Mouse (Mus musculus): Measurements from ENCODE around the gene Olfr1006. TPM values are rescaled to one million over a fixed set of nuclear protein-coding genes. Genes with fewer than 3 reads are reported as not detected.

The Olfr1006 gene
- polyA plus RNA-seq, 1 experiment from 2014 or later: 0.11 TPM

Other genes starting within 250 kb of the Olfr1006 start
- not detected in 2 replicates for gene Olfr994, start 242.3 kb downstream of the Olfr1006 start, polyA plus RNA-seq (2014; fragmentation: Nextera tagmentation; extraction: Ambion mirVana)
- gene Olfr995, start 235.1 kb downstream of the Olfr1006 start, polyA plus RNA-seq (2014; fragmentation: Nextera tagmentation; extraction: Ambion mirVana): not detected in 2 replicates
- 4.3 and 4.5 TPM in 2 replicates for gene 4833423E24Rik, start 159.7 kb downstream of the Olfr1006 start, polyA plus RNA-seq (2014; fragmentation: Nextera tagmentation; extraction: Ambion mirVana)
- not detected in 2 replicates for gene Olfr996, start 99.6 kb downstream of the Olfr1006 start, polyA plus RNA-seq (2014; fragmentation: Nextera tagmentation; extraction: Ambion mirVana)
- not detected in 2 replicates for gene Olfr998, start 89.8 kb downstream of the Olfr1006 start, polyA plus RNA-seq (2014; fragmentation: Nextera tagmentation; extraction: Ambion mirVana)
- gene Olfr1000, start 66.9 kb downstream of the Olfr1006 start, polyA plus RNA-seq (2014; fragmentation: Nextera tagmentation; extraction: Ambion mirVana): not detected in 2 replicates
- gene Olfr1002, start 28.1 kb downstream of the Olfr1006 start, polyA plus RNA-seq (2014; fragmentation: Nextera tagmentation; extraction: Ambion mirVana): not detected in 2 replicates
- gene Olfr154, start 14.3 kb downstream of the Olfr1006 start, polyA plus RNA-seq (2014; fragmentation: Nextera tagmentation; extraction: Ambion mirVana): not detected in 2 replicates
- gene Olfr1008, start 10.7 kb upstream of the Olfr1006 start, polyA plus RNA-seq (2014; fragmentation: Nextera tagmentation; extraction: Ambion mirVana): not detected in 2 replicates
- gene Olfr1009, start 36.7 kb upstream of the Olfr1006 start, polyA plus RNA-seq (2014; fragmentation: Nextera tagmentation; extraction: Ambion mirVana): not detected in 2 replicates
- gene Olfr1012, start 84.0 kb upstream of the Olfr1006 start, polyA plus RNA-seq (2014; fragmentation: Nextera tagmentation; extraction: Ambion mirVana): 0.18 TPM in 1 of 2 replicates, not detected in the other
- gene Olfr1013, start 88.3 kb upstream of the Olfr1006 start, polyA plus RNA-seq (2014; fragmentation: Nextera tagmentation; extraction: Ambion mirVana): not detected in 2 replicates
- 0.10 TPM in 1 of 2 replicates, not detected in the other for gene Olfr1014, start 93.9 kb upstream of the Olfr1006 start, polyA plus RNA-seq (2014; fragmentation: Nextera tagmentation; extraction: Ambion mirVana)
- gene Olfr1015, start 103.2 kb upstream of the Olfr1006 start, polyA plus RNA-seq (2014; fragmentation: Nextera tagmentation; extraction: Ambion mirVana): 0.17 and 0.22 TPM in 2 replicates
- 0.13 and 0.22 TPM in 2 replicates for gene Olfr1016, start 123.8 kb upstream of the Olfr1006 start, polyA plus RNA-seq (2014; fragmentation: Nextera tagmentation; extraction: Ambion mirVana)
- not detected in 2 replicates for gene Olfr1018, start 139.7 kb upstream of the Olfr1006 start, polyA plus RNA-seq (2014; fragmentation: Nextera tagmentation; extraction: Ambion mirVana)
- gene Olfr1019, start 166.7 kb upstream of the Olfr1006 start, polyA plus RNA-seq (2014; fragmentation: Nextera tagmentation; extraction: Ambion mirVana): not detected in 2 replicates
- not detected in 2 replicates for gene Olfr1020, start 168.3 kb upstream of the Olfr1006 start, polyA plus RNA-seq (2014; fragmentation: Nextera tagmentation; extraction: Ambion mirVana)
- not detected in 2 replicates for gene Olfr1022, start 189.8 kb upstream of the Olfr1006 start, polyA plus RNA-seq (2014; fragmentation: Nextera tagmentation; extraction: Ambion mirVana)
- gene Olfr1023, start 206.9 kb upstream of the Olfr1006 start, polyA plus RNA-seq (2014; fragmentation: Nextera tagmentation; extraction: Ambion mirVana): not detected in 2 replicates
- not detected in 2 replicates for gene Olfr1024, start 226.3 kb upstream of the Olfr1006 start, polyA plus RNA-seq (2014; fragmentation: Nextera tagmentation; extraction: Ambion mirVana)
- 0.14 and 0.50 TPM in 2 replicates for gene Olfr1025-ps1, start 236.4 kb upstream of the Olfr1006 start, polyA plus RNA-seq (2014; fragmentation: Nextera tagmentation; extraction: Ambion mirVana)
- 0.13 TPM in 1 of 2 replicates, not detected in the other for gene Olfr1026, start 242.8 kb upstream of the Olfr1006 start, polyA plus RNA-seq (2014; fragmentation: Nextera tagmentation; extraction: Ambion mirVana)

All from embryonic facial prominence, embryonic 14.5 days (tissue).